Mouse (Mus musculus) C2C12 (cell line): Measurements from ENCODE around the gene Ngf.

Source experiments
- CTCF ChIP-seq: IDR thresholded peaks from one replicate; pipeline ENCODE4 v1.5.1; 2011; ENCODE audit not compliant: control insufficient read depth, insufficient read depth, insufficient read length
- FOSL1 ChIP-seq: IDR thresholded peaks from one replicate; pipeline ENCODE4 v1.8.0; 2011; ENCODE audit warnings: mild to moderate bottlenecking, low read length; ENCODE audit not compliant: poor library complexity, insufficient read depth, severe bottlenecking
- USF1 ChIP-seq: IDR thresholded peaks from one replicate; pipeline ENCODE4 v1.6.1; 2011; ENCODE audit warnings: low read depth, mild to moderate bottlenecking, control low read depth, moderate library complexity

GRCm38 (mm10) chr3:102498931-102499330 is 29.2 kb downstream of the Ngf start:
- TF ChIP-seq CTCF, result no peak
- TF ChIP-seq USF1, result no peak
- no peak for TF ChIP-seq FOSL1
